Mouse (Mus musculus): ENCODE data around the gene Pnliprp2.
A peak's percentile ranks its signal among the peaks of the same experiment; 100 is the strongest.

The Pnliprp2 gene

DNA sequence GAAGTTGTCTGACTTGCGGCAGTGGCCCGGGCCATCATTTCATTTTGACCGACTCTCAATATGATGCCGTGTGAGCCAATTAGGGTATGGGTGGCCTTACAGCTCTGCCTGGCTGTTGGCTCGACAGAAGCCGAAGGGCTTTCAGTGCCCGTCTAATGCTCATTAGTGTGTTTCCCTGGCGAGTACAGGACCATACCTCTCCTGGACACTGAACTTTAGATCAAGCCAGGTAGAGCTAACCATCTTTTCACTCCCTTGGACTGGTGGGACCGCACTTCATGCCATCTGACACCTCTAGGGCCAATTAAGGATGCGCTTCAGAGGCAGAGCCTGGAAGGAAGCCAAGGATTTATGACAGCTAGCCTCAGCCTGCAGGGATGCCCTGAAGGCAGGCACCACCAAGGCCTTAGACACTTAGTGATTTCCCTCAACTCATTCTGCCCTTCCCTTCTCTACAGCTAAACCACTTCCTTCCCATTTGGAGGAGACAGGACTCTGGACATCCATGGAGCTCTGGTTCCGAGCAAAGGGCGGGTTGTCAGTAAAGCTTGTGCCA lies 35.7 kb downstream of the Pnliprp2 start:
- no peak for DNase-seq (ENCODE audit: low read depth, low spot score)

DNA sequence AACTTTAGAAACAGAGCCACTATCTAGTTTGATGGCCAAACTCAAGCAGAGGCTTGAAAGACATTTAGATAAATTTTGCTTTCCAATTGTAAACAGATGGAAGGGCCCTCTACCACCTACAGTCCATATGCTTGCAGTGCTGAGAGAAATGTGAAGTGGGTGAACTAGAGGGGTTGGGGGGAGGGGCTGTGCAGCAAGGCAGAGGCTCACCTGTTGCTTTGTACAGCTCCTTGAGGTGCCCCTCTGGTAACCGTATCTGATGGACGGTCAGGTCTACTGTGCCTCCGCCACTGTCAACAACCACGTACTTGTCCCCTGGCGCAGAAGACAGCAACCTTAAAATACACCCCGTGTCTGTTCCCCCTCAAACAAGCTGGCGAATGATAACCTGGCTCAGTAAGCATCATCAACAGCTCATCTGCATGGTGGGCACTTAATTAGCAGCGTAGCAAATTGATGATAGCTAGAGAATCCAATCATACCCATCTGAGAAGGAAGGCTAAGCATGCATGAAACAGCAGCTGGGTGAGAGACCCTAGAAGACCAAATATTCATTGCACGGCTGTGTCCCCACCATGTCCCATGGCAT lies 45.8 kb downstream of the Pnliprp2 start:
- peak; percentile 81 for DNase-seq (ENCODE audit: low read depth, low spot score)

DNA sequence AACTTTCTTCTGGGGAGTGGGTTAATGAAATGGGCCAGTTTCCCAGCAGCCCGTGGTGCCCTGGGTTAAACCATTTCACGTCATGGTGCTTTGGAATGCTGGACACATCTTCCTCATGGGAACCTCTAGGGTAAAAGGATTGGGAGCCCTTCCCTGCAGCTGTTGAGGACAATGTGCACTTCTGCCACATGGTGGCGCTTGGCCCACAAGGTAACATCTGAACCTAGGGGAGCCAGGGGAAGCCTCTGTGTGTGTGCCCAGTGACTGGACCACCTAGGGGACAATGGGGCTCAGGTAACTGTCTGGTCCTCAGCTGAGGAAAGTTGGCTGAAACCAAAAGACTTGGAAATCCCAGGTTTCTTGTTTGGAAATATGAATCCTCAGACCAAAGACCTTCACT lies 46.8 kb downstream of the Pnliprp2 start:
- no peak for DNase-seq (ENCODE audit: low read depth, low spot score)

DNA sequence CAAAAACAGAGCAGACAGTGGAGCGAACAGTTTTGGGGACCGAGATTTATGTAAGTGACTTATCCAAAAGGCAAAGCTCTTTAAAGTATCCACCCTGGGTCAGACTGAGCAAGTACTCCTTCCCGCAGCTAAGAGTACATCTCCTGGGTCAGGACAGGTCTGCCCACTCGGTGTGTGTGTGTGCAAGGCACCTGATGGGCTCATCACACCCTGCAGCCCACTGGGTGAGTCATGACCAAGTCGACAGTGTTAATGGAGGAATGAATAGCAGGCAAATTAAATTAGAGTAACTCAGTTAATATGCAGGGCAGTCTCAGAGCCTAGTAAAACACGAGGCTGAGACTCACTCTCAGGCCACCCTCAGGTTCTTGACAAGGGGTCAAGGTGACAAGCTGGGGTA lies 49.3 kb downstream of the Pnliprp2 start:
- DNase-seq (ENCODE audit: low read depth, low spot score): no peak

DNA sequence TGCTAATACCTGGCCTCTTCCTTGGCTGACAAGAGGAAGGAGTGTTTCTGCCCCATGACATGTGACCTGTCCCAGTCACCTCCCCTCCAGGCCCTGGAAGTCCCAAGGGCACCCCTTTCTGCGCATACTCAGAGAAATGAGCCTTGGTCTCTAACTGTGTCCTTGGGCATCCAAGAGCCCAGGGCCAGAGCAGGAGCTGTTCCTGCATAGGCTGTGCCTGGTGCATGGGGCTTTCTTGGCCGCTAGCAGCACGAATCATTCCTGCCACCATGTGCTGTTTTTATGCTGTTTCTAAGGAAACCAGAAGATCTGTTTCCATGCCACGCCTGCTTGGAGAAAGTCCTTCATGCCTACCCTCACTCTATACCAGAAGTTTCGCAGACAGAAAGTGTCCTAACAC lies 51.0 kb downstream of the Pnliprp2 start:
- no peak for DNase-seq (ENCODE audit: low read depth, low spot score)

DNA sequence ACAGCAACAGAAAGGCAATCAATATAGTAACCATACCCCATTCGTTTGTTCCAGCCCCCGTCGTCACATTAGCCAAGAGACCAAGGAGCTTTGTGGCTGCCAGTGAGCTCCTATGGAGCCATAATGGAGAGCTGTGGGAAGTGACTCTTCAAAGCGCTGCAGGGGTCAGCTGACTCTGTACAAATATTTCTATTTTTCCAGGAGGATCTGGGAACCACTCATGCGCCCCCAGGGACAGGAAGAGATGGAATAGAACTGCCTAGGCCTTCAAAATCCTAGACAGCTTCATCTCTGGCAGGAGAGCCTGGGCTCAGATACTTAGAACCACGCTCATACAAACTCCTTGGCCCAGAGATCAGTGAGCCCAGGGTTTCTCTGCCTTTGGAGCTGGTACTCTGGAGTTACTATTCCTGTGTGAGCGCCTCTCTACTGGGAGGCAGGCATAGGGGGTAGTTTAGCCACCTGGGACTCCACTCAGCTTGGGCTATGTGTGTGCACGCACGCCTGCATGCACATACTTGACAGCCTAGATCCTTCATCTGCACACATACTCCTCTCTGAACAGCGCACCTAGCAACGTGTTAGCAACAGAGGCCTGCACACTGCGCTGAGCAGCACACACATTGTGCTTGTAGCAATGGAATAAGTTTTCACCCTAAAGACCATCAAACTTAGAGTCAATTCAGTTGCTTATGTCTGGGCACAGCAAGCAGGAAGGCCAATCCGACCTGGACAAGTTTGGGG lies 55.8 kb downstream of the Pnliprp2 start:
- no peak for DNase-seq (ENCODE audit: low read depth, low spot score)

DNA sequence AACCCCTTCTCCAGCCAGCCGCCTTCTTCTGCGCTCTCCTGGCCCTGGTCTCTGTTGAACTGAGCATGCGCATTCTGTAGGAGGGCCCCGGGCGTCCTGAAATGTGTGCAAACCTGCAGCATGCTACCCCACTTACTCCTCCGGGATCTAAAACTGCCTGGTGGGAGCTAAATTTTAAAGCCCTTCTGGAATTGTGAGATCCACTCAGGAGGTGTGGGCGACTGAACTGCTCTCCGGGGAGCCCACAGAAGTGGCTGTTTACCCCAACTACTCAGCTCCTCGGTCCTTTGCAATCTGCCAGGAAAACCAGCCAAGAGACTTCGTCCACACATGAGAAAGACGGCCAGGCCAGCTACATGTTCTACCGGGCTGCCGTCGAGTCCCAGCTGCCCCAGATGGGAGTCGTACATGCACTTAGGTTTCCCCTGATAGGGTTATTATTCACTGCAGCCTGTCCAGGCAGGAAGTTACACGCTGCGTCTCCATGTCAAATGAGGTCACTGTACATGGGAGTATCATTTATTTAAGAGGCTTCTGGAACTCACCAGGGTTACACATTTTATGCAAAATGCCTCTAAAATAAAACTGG lies 57.0 kb downstream of the Pnliprp2 start:
- DNase-seq (ENCODE audit: low read depth, low spot score): peak; percentile 89

DNA sequence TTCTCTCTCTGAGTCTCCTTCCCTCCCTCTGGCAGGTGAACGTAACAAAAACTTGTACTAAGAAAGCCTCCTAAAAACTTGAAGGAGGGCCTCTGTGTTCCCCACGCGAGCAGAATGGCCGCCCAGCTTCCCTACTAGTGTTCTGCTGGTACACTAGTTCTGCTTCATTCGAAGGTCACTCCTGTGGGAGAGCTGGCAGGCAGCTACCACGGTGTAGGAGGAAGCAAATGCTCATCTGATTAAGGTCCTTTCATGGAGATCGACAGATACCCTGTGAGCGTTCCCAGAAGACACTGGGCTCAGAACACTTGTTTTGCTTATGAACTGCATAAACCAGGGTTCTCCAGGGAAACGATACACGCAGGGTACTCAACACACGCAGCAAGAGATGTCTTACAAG lies 57.9 kb downstream of the Pnliprp2 start:
- no peak for DNase-seq (ENCODE audit: low read depth, low spot score)

DNA sequence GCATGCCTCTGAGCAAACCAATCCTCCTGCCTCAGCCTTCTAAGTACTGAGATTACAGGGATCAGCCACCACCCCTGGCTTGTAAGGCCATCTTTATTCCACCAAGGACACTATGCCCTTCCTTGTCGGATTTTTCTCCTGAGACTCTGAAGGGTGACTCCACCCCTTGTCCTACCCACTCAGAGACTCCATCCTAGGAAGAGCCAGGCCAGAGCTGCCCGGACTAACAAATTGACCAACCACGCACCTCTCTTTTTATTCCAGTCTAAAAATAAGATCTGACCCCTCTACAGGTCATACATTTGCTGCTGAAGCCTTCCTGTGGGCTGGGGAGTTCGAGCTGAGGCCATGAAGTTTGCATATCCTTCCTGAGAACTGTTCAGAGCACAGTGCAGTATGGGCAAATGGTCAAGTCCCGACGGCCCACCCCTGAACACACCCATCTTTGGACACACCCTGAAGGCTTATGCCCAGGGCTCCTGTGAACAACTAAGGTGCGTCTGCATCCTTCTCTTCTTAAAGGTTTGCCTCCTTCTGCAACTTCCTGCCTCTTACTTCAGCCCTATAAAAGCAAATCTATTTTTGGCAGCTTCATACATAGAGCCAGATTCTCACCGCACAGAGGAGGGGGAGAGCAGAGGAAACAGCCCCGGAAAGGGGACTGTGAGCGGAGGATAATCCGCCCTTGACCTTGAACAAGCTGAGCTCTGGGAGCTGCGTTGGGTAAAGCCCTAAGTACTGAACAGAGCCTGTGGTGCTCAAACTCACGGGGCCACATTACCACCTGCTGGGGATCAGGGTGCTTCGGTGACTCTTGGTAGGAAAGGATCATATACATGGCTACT lies 59.3 kb downstream of the Pnliprp2 start:
- no peak for DNase-seq (ENCODE audit: low read depth, low spot score)

DNA sequence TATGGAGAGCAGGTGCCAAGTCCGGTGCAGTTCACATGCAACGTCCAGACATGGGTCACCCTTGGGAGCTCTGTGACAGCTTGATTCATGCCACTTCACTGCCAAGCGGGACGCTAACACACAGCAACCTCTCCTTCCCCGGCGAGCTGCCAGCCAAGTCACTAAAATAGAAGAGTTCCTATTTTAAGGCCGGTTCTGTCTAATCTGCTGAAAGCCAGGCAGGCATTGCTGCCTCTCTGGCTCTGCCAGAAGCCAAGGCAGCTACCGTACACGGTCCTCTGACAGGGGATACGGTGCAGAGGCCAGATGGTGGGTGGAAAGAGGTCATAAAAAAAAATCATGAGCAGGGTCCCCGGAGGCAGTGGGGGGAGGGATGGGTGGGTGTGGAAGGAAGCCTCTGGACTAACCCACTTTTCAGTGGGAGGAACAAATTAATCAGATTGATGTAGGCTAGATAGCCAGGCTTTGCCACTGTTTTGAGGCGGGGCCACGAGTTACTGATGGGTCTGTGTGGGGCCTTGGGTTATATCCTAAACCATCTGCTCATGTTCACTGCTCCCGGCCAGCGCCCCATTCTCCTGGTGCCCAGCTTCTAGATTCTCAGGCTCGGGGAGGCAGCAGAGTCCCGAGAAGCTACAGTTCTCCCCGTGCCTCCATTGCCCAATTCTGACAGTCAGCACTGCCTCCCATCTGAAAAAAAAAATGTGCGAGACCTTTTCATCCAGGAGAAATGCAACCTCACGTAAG lies 63.1 kb downstream of the Pnliprp2 start:
- peak; percentile 78 for DNase-seq (ENCODE audit: low read depth, low spot score)

DNA sequence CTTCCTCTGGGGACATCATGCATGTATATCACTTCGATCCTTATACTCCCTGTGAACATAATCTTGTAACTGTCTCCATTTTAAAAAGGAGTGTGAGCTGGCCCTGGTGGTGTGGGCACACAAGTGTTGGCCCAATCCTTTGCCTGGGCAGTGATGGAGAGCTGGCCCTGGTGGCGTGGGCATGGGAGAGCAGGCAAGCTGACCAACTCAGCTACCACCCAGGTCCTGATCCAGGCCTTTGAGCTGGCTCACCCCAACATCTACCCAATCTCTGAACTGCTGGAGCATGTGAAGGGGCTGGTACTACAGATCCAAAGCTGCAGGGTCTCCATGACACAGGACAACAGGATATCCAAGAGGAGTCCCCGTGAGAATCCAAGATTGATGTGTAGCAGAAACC lies 63.8 kb downstream of the Pnliprp2 start:
- DNase-seq (ENCODE audit: low read depth, low spot score): no peak

DNA sequence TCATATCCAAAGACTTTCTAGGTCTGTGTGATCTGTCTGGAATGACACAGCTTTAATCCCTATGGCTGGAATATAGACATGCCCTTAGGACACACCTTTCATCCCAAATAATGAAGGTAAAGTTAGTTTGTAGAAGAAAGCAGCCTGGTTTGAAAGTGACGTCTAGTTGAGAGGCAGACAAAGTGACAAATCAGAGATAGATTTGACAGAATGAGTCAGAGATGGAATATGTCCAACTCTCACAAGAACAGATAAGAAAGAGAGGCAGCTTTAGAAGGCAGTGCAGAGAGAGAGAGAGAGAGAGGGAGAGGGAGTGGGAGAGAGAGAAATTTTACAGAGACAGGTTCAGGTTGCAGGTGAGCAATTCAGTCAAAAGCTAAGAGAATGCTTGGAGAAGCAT lies 64.8 kb downstream of the Pnliprp2 start:
- DNase-seq (ENCODE audit: low read depth, low spot score): no peak
